Mouse (Mus musculus): Measurements from ENCODE around the gene Cdcp2.

- TF ChIP-seq CTCF (IDR thresholded peaks at IDR 0.05; ENCODE audit: control insufficient read depth, insufficient read depth, insufficient read length) (no peak), CEBPB (IDR thresholded peaks at IDR 0.05; ENCODE audit: low read depth) (no peak)
Observed at GRCm38 (mm10) chr4:107051889-107052288, 44.8 kb upstream of the Cdcp2 start.
